ENCODE assay signal across 29 mouse cellular contexts in the genomic region with DNA sequence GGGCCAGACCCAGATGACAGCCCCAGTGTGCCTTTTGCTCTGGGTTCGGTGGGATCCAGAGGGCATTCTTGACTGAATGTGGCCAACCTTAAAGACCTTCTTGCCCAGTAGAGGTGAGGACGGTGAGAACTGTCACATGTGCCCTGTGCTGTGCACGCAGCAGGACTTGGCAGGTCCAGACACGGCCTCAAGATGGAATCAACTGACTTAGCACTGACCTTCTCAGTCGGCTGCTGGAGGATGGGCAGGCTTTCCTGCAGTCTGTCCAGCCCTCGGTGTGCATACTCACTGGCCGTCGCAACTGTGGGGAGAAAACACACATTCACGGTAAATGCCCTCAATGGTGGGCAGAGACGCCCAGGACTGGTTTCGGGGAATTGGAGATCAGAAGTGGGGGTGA. TPM values are rescaled to one million over a fixed set of nuclear protein-coding genes. Genes with fewer than 3 reads are reported as not detected.
DNase-seq lines count a peak whose midpoint lies in the region; ATAC-seq lines count a peak whose summit lies in the region.
"Had no signal": no experiment of that assay in that cellular context is flagged by ENCODE, and none has a peak within 500 bp of the region (broad histone marks: within the 10 kb centered on the region; RNA-seq: fewer than 3 reads in every experiment).

No protein-coding gene starts in this region.

- 96% methylated on average over 11 of the region's 11 CpGs for WGBS in intestine, embryonic 15.5 days
- WGBS in intestine, embryonic 16.5 days = 94% methylated on average over 11 of the region's 11 CpGs
- WGBS in hindbrain, embryonic 14.5 days = 92% methylated on average over 11 of the region's 11 CpGs

- no peak overlapping the region for H3K4me3 ChIP-seq in intestine, embryonic 15.5 days (replicated peaks)
- peak overlapping the region; percentile 62; the same call in 1 of the 2 replicates for H3K4me3 ChIP-seq in intestine, embryonic 16.5 days (ENCODE audit: low read length)
- no peak overlapping the region for H3K4me3 ChIP-seq in hindbrain, embryonic 14.5 days (replicated peaks; ENCODE audit: low read length)
- H3K4me3 ChIP-seq: embryonic facial prominence, embryonic 10.5 days; embryonic facial prominence, embryonic 12.5 days; forebrain, embryonic 13.5 days; forebrain, embryonic 15.5 days had no signal

- DNase-seq in gastrocnemius, postnatal 25 days = peak; percentile 41
- DNase-seq in gastrocnemius, adult 8-10 months (ENCODE audit: low spot score in 2 of 2) = no peak
- DNase-seq in skeletal muscle tissue, adult 2 months (ENCODE audit: low read depth, low spot score) = peak; percentile 66
- DNase-seq in frontal cortex, postnatal 14 days (ENCODE audit: low spot score in 2 of 2) = no peak
- no peak for DNase-seq in layer of hippocampus, postnatal 10 days (ENCODE audit: low spot score in 2 of 2)
- DNase-seq in hindbrain, embryonic 14.5 days (ENCODE audit: low spot score) = no peak
- DNase-seq: adrenal gland, adult 2 months; adrenal gland, postnatal 10 days; adrenal gland, postnatal 25 days; cerebellum, adult 11 months; cerebellum, adult 18-20 months; cerebellum, adult 8-10 months; cerebellum, adult 9-11 months; cerebellum, postnatal 14 days; cerebellum, postnatal 36 days had no signal

- no peak overlapping the region for H3K27ac ChIP-seq in intestine, embryonic 15.5 days
- H3K27ac ChIP-seq in intestine, embryonic 16.5 days (ENCODE audit: low read length) = no peak overlapping the region
- no peak overlapping the region for H3K27ac ChIP-seq in hindbrain, embryonic 14.5 days
- H3K27ac ChIP-seq: embryonic facial prominence, embryonic 10.5 days; embryonic facial prominence, embryonic 12.5 days; forebrain, embryonic 13.5 days; forebrain, embryonic 15.5 days had no signal

- peaks cover 37% of the 10 kb centered on the region for H3K4me1 ChIP-seq in intestine, embryonic 15.5 days (replicated peaks)
- H3K4me1 ChIP-seq in intestine, embryonic 16.5 days (ENCODE audit: control insufficient read depth, insufficient read depth, low read length) = peaks cover 21% of the 10 kb centered on the region
- H3K4me1 ChIP-seq in hindbrain, embryonic 14.5 days (replicated peaks; ENCODE audit: control insufficient read depth, insufficient read depth, low read length) = 0 out of 2 replicates have a peak, but pooled peaks cover 10% of the 10 kb centered on the region

- H3K9me3 ChIP-seq in intestine, embryonic 15.5 days = no peaks in the 10 kb centered on the region
- no peaks in the 10 kb centered on the region for H3K9me3 ChIP-seq in intestine, embryonic 16.5 days (ENCODE audit: control insufficient read depth, low read length)
- H3K9me3 ChIP-seq in hindbrain, embryonic 14.5 days (ENCODE audit: control insufficient read depth, low read length) = no peaks in the 10 kb centered on the region
- H3K9me3 ChIP-seq: embryonic facial prominence, embryonic 10.5 days; embryonic facial prominence, embryonic 12.5 days; forebrain, embryonic 13.5 days; forebrain, embryonic 15.5 days had no signal

- no peak overlapping the region for H3K9ac ChIP-seq in intestine, embryonic 15.5 days
- H3K9ac ChIP-seq in intestine, embryonic 16.5 days (ENCODE audit: low read depth, low read length) = peak overlapping the region; percentile 58; the same call in 1 of the 2 replicates
- no peak overlapping the region for H3K9ac ChIP-seq in hindbrain, embryonic 14.5 days
- H3K9ac ChIP-seq: embryonic facial prominence, embryonic 12.5 days; forebrain, embryonic 13.5 days; forebrain, embryonic 15.5 days had no signal

- ATAC-seq in intestine, embryonic 15.5 days = no peak
- no peak for ATAC-seq in intestine, embryonic 16.5 days
- ATAC-seq in hindbrain, embryonic 14.5 days (ENCODE audit: low FRiP score) = no peak
- ATAC-seq: forebrain, embryonic 13.5 days; forebrain, embryonic 15.5 days had no signal

- no peaks in the 10 kb centered on the region for H3K27me3 ChIP-seq in intestine, embryonic 15.5 days (replicated peaks)
- H3K27me3 ChIP-seq in intestine, embryonic 16.5 days (replicated peaks; ENCODE audit: control insufficient read depth, insufficient read depth, low read length) = no peaks in the 10 kb centered on the region
- no peaks in the 10 kb centered on the region for H3K27me3 ChIP-seq in hindbrain, embryonic 14.5 days (ENCODE audit: control insufficient read depth, insufficient read depth, low read length)
- H3K27me3 ChIP-seq: embryonic facial prominence, embryonic 12.5 days; forebrain, embryonic 13.5 days; forebrain, embryonic 15.5 days had no signal

- peaks cover 43% of the 10 kb centered on the region for H3K36me3 ChIP-seq in intestine, embryonic 15.5 days
- peaks cover 37% of the 10 kb centered on the region for H3K36me3 ChIP-seq in intestine, embryonic 16.5 days (ENCODE audit: control insufficient read depth, insufficient read depth, low read length)
- no peaks in the 10 kb centered on the region for H3K36me3 ChIP-seq in hindbrain, embryonic 14.5 days (replicated peaks; ENCODE audit: control insufficient read depth, insufficient read depth)
- H3K36me3 ChIP-seq: forebrain, embryonic 15.5 days had no signal

- 0 out of 2 replicates have a peak overlapping the region, but pooled peaks have one; percentile 4 for H3K4me2 ChIP-seq in intestine, embryonic 15.5 days (replicated peaks)
- H3K4me2 ChIP-seq in intestine, embryonic 16.5 days (ENCODE audit: low read depth, low read length) = peak overlapping the region; percentile 30
- H3K4me2 ChIP-seq in hindbrain, embryonic 14.5 days (replicated peaks) = no peak overlapping the region
- H3K4me2 ChIP-seq: embryonic facial prominence, embryonic 12.5 days; forebrain, embryonic 13.5 days; forebrain, embryonic 15.5 days had no signal

RNA-seq across cellular contexts. Expression of a gene that starts 6.7 kb away (rescaled TPM):
- total RNA-seq in gastrocnemius, postnatal 25 days (2021) = 10 to 100 TPM; 35.3 to 39.1 TPM
- total RNA-seq in gastrocnemius, adult 8-10 months (2022) = 10 to 100 TPM; 22.9 to 44.8 (median 28.7) TPM
- 153 and 195 TPM in 2 replicates for polyA plus RNA-seq in intestine, embryonic 15.5 days (2015; fragmentation: Nextera tagmentation; extraction: Ambion mirVana)
- polyA plus RNA-seq in intestine, embryonic 16.5 days (2015; fragmentation: Nextera tagmentation; extraction: Ambion mirVana) = 287 and 364 TPM in 2 replicates
- 1 to 10 TPM; 5.7 to 7.3 TPM for total RNA-seq in layer of hippocampus, postnatal 10 days (2021)
- 13.9 and 16.4 TPM in 2 replicates for polyA plus RNA-seq in hindbrain, embryonic 14.5 days (2014; fragmentation: Nextera tagmentation; extraction: Ambion mirVana)

RNA-seq across cellular contexts. Expression of a gene that starts 9.4 kb away (rescaled TPM):
- 1 to 10 TPM; 2.8 to 3.0 TPM for total RNA-seq in gastrocnemius, postnatal 25 days (2021)
- 1 to 10 TPM; 1.7 to 2.2 (median 2.0) TPM for total RNA-seq in gastrocnemius, adult 8-10 months (2022)
- 11.3 and 13.3 TPM in 2 replicates for polyA plus RNA-seq in intestine, embryonic 15.5 days (2015; fragmentation: Nextera tagmentation; extraction: Ambion mirVana)
- 16.4 and 19.4 TPM in 2 replicates for polyA plus RNA-seq in intestine, embryonic 16.5 days (2015; fragmentation: Nextera tagmentation; extraction: Ambion mirVana)
- 1 to 10 TPM; 5.2 to 5.9 TPM for total RNA-seq in layer of hippocampus, postnatal 10 days (2021)
- polyA plus RNA-seq in hindbrain, embryonic 14.5 days (2014; fragmentation: Nextera tagmentation; extraction: Ambion mirVana) = 1.4 and 1.5 TPM in 2 replicates

RNA-seq across cellular contexts. Expression of a gene that starts 14.1 kb away (rescaled TPM):
- not detected for total RNA-seq in gastrocnemius, postnatal 25 days (2021)
- total RNA-seq in gastrocnemius, adult 8-10 months (2022) = not detected
- polyA plus RNA-seq in intestine, embryonic 15.5 days (2015; fragmentation: Nextera tagmentation; extraction: Ambion mirVana) = not detected in 2 replicates
- not detected in 2 replicates for polyA plus RNA-seq in intestine, embryonic 16.5 days (2015; fragmentation: Nextera tagmentation; extraction: Ambion mirVana)
- not detected for total RNA-seq in layer of hippocampus, postnatal 10 days (2021)
- not detected in 2 replicates for polyA plus RNA-seq in hindbrain, embryonic 14.5 days (2014; fragmentation: Nextera tagmentation; extraction: Ambion mirVana)
- total RNA-seq: adrenal gland, adult 2 months; adrenal gland, postnatal 10 days; adrenal gland, postnatal 25 days; adrenal gland, postnatal 4 days; common myeloid progenitor, adult 5-6 weeks; ES-E14; MEL had no signal
- polyA plus RNA-seq: adrenal gland, adult 2 months; brain, embryonic 14.5 days; C2C12; embryonic facial prominence, embryonic 10.5 days; embryonic facial prominence, embryonic 12.5 days; embryonic facial prominence, embryonic 14.5 days; forebrain, embryonic 11.5 days; forebrain, embryonic 13.5 days; forebrain, embryonic 15.5 days had no signal

RNA-seq across cellular contexts. Expression of a gene that starts 17.1 kb away (rescaled TPM):
- 1 to 10 TPM; 2.6 to 2.7 TPM for total RNA-seq in gastrocnemius, postnatal 25 days (2021)
- total RNA-seq in gastrocnemius, adult 8-10 months (2022) = under 1 TPM; 0.18 to 0.67 (median 0.44) TPM
- polyA plus RNA-seq in intestine, embryonic 15.5 days (2015; fragmentation: Nextera tagmentation; extraction: Ambion mirVana) = 124 and 125 TPM in 2 replicates
- polyA plus RNA-seq in intestine, embryonic 16.5 days (2015; fragmentation: Nextera tagmentation; extraction: Ambion mirVana) = 103 and 114 TPM in 2 replicates
- total RNA-seq in layer of hippocampus, postnatal 10 days (2021) = 1 to 10 TPM; 5.9 to 6.3 TPM
- 14.1 and 15.9 TPM in 2 replicates for polyA plus RNA-seq in hindbrain, embryonic 14.5 days (2014; fragmentation: Nextera tagmentation; extraction: Ambion mirVana)

RNA-seq across cellular contexts. Expression of a gene that starts 29.4 kb away (rescaled TPM):
- 100 to 1,000 TPM; 133 to 135 TPM for total RNA-seq in gastrocnemius, postnatal 25 days (2021)
- 100 to 1,000 TPM; 180 to 201 (median 196) TPM for total RNA-seq in gastrocnemius, adult 8-10 months (2022)
- polyA plus RNA-seq in intestine, embryonic 15.5 days (2015; fragmentation: Nextera tagmentation; extraction: Ambion mirVana) = 12.5 and 12.8 TPM in 2 replicates
- 11.7 and 12.8 TPM in 2 replicates for polyA plus RNA-seq in intestine, embryonic 16.5 days (2015; fragmentation: Nextera tagmentation; extraction: Ambion mirVana)
- 10 to 100 TPM; 45.3 to 46.5 TPM for total RNA-seq in layer of hippocampus, postnatal 10 days (2021)
- polyA plus RNA-seq in hindbrain, embryonic 14.5 days (2014; fragmentation: Nextera tagmentation; extraction: Ambion mirVana) = 21.0 and 21.8 TPM in 2 replicates

Comparison
In these comparisons a context has a peak if more than half of its experiments do, and no peak if none do; other contexts are left out.
1. DNase-seq: peak in gastrocnemius, postnatal 25 days (single experiment) and skeletal muscle tissue, adult 2 months (single experiment); none in gastrocnemius, adult 8-10 months (0 of 2), frontal cortex, postnatal 14 days (0 of 2), layer of hippocampus, postnatal 10 days (0 of 2) and hindbrain, embryonic 14.5 days (single experiment).